Mouse (Mus musculus): Measurements from ENCODE around the gene Carnmt1.

Carnmt1 gene

DNA sequence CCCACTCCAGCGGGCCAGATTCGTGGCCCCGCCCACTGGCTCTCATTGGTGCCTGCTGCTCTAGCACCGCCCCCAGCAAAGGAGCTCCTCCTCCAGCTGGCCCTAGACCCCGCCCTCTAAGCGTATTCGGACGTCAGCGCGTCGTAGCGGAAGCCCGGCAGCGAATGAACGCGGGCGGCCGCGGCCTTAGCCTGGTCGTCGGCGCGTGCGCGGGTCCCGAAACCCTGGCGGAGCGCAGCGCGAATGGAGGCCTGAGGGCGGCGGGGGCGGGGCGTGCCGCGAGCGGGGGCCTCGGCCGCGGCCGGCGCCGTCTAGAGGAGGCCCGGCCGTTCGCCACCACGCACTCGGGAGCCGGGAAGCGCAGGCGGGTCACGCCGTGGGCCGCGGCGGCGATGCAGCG, at the start of gene Carnmt1:
Carnmt1 (plus strand) TSS at position 157 of the 400 bp plus-strand sequence.
- peak; percentile 98 to 99 for DNase-seq (ENCODE audit: low spot score in 2 of 2)

DNA sequence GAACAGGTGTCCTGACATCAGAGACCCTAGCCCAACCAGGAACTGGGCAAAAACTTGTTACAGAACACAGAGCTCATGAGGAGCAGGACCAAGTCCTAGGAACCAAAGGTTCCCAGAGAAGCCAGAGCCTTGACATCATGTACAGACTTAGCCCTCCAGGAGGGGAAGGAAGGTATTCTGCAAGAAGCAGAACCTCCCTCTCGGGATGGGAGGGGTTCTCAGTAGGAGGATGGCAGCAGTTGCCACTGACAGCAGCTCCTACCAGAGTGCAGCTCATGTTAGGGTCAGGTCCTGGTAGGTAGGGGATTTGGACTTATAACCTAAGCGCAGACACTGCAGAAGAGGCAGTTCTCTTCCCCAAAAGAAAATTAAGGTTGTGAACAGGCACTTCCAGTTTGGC, 46.7 kb upstream of the Carnmt1 start:
- DNase-seq (ENCODE audit: low spot score in 2 of 2): no peak

DNA sequence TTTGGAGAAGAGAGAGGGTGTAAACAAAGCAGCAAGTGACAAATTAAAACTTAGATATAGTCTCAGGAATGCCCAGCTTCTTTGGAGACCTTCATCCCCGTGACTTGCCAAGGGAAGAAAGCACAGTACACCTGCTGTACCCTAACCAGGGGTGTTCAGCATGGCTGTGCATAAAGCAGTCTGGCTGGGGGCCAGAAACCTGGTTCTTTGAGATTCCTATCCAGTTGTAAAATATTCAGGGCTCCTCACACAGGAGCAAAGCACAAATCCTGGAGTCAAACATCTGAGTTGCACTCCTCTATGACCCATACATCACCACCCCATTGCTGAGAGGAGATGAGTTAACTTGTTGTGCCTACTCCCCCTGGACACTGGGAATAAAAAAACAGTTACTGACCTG, 41.0 kb upstream of the Carnmt1 start:
- DNase-seq (ENCODE audit: low spot score in 2 of 2): peak in 1 of 2 experiments; percentile 17

DNA sequence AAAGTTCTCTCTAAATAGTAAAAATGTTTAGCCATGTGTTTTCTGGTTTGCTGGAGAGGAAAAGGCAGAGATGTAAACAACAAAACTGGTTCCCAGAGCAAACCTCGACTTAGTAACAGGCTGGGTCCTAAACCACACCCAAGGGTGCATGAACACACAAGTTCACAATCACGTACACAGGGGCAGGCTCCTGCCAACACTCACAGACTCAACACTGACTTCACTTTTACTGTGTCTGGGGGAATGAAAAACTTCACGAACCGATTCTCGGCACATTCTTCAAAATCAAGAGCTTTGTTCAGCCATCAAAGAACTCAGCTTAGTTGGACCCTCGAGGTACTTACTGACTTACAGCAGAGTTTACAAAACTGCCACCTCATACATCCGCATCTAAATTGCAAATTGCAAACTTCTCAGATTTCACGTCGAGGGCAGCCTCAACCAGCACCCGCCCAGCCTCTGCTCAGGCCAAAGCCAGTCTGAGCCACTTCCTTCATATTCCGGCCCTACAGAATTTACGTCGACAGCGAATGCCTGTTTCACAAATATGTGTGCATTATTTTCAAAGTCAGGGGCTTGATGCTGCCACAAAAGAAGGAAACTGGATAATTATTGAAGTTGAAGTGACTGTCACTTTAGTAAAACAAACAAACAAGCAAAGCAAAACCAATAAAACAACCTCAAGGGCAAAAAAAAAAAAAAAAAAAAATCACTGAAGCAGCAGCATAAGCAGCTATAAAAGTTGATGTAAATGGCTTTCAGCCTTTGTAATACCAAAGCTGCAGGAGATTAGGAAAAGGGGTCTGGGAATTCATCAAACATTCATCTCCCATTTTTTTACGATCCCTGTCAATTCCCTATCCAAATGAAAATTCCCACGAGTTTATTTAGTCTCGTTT, 40.1 kb upstream of the Carnmt1 start:
- peak; percentile 24 to 48 for DNase-seq (ENCODE audit: low spot score in 2 of 2)

DNA sequence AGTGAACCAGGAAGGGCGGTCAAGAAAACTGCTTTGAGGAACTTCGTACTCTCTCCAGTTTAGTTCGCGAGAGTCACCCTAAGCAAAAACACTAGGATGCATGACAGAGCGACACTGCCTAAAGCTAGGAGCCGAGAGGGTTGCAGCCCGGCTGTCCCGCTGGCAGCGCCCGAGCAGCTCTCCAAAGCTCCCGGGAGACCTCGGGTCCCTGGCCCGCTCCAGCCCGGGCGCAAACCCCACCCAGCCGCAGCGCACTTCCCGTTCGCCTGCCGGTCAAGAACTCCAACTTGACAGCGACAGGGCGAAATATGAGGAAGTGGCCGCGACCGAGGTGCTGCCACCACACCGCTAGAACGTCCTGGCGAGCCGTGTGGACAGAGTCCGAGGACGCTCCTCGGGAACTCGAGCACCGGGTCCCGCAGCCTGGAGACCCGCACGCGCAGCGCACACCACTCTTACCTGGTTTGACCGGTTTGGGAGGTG, 39.4 kb upstream of the Carnmt1 start:
- peak; percentile 9 to 78 for DNase-seq (ENCODE audit: low spot score in 2 of 2)

DNA sequence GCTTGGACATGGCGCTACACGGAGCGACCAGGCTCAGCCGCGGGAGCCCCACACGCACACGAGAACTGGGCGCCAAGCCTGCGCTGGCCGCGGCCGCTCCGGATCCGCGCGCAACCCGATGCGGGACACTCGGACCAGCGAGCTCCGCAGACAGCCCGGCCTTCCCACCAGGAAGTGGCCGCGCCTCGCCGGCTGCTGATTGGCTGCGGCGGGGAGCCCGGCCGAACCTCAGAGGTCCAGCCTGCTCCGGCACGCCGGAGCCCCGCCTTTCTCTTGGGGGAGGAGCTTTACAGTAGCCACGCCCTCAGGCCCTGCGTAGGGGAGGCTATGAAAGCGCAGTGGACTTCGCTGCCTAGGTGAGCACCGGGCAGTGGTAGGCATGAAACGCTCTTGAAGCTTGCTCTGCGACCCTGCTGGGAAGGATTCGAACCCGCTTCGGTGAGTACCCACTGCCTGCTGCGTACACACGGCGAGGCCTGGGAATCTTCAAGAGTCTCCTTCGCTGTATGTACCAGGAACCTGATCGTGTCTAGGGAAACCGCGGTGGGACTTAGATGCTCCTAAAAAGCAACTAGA, 38.8 kb upstream of the Carnmt1 start, which contains the start of the genes Ostf1 and Nmrk1:
Ostf1 (minus strand) TSS at position 180 of the 576 bp plus-strand sequence.
Nmrk1 (plus strand) TSS at position 307 of the 576 bp plus-strand sequence.
- DNase-seq (ENCODE audit: low spot score in 2 of 2): peak; percentile 95 to 98

DNA sequence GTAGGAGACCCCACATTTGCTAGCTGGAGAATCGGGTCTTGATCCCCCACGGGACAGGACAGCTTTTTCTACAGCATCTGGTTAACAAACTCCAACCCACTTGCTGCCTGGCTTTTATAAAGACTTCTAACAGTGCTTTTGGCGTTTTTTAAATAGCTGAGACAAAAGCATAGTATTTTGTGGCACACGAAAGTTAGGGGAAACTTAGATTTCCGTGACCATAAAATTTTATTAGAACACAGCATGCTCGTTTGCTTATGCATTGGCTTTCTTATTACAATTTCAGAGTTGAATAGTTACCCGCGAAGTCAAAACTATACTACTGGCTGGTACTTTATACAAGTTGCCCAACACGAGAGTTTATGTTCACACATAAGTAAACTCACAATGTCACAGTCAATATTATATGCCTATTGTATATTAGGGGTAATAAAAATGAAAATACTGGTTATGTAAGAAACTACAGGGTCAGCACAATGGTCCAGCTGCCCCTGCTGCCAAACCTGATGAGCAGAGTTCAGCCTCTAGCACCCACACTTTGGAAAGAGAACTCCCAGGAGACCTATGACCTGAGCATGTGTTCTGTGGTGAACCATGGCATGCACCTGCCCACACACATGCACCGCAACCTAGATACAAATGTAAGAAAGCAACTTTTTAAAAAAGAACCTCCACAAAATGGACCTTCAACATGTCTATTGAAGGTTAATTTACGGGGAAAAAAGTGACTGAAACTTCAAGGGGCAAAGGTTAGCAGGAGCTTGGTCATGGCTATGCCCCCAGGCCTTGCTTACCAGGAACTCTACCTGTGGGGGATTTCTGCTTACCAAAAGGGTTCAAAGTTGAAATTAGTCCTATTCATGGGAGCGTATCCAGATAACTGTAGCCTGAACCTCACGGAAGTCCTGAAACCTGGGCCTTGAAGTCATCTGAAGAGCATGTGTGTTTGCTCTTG, 38.1 kb upstream of the Carnmt1 start:
- DNase-seq (ENCODE audit: low spot score in 2 of 2): no peak

DNA sequence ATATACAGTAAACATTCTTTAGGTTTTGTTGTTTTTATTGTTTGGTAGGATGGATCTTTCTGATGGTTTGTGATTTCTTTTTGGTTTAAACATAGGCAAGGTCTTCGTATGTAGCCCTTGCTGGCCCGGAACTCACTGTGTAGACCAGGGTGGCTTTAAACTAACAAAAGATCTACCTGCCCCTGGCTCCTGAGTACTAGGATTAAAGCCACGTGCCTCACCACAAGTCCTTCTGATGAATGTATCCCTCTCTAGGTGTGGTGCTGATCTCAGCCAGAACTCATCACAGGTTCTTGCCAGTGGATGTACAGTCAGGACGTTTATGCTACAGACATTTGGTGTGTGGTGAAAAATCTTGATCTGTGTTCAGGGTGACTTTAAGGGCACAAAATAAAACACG, 32.6 kb upstream of the Carnmt1 start:
- no peak for DNase-seq (ENCODE audit: low spot score in 2 of 2)

DNA sequence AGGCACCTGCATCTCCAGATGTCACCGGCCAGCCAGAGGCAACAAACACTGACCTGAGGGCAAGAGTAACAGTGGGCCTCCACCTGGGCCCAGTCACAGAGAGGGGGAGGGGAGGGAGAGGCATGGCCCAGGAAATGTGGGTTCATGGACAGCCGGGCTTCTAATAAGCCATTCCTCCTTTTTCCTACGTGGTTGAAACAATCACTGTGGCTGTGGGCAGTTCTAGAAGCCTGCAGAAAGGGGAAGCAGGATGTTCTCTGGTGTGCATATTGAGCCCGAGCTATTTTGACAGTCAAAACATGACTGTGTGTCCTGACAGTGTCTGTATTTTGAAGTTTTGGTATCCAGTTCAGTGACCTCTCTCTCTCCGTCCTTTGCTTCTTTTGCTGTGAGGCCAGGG, 31.6 kb upstream of the Carnmt1 start:
- no peak for DNase-seq (ENCODE audit: low spot score in 2 of 2)

DNA sequence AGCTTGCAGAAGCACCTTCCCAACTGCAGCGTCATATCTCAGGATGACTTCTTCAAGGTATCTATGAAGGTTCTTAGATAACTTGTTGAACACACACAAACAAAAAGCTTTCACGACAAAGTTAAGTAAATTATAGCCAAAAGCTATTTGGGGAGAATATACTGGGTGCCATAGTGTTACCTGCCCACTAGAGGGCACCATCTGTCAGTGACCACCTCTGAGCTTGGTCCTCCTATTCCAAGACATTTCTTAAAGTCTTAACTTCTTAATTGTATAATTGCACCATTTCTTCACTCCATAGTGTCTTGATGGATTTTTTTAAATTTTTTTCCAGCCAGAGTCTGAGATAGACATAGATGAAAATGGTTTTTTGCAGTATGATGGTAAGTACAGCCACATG, 31.0 kb upstream of the Carnmt1 start:
- no peak for DNase-seq (ENCODE audit: low spot score in 2 of 2)

DNA sequence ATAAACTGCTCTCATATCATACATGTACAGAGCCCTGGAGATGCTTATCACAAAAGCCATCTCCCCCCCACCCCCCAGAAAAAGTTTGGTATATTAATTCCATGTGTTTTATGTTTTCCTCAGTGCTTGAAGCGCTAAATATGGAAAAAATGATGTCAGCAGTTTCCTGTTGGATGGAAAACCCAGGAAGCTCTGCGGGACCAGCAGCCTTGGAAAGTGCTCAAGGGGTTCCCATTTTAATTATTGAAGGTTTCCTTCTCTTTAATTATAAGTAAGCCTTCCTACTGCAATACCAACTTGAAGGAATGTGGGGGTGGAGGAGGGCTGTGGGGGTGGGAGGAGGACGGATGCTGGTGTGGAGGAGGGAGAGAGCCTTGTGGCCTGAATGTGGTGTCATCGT, 29.6 kb upstream of the Carnmt1 start:
- DNase-seq (ENCODE audit: low spot score in 2 of 2): no peak

DNA sequence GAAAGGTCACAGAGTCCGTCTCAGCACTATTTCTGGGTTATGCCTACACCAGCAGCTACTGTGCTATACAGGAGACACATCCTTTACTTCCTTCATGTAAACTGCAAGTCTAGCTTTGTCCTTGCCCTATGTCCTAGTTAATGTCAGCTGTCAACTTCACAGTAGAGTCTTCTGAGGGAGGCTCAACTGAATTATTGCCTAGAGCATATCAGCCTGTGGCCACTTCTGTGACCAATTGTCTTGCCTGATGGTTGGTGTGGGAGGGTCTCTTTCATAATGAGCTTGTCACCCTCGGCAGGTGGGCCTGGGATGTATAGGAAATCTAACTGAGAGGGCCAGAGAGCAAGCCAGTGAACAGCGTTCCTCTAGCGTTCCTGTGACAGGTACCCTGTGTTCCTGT, 27.2 kb upstream of the Carnmt1 start:
- no peak for DNase-seq (ENCODE audit: low spot score in 2 of 2)

DNA sequence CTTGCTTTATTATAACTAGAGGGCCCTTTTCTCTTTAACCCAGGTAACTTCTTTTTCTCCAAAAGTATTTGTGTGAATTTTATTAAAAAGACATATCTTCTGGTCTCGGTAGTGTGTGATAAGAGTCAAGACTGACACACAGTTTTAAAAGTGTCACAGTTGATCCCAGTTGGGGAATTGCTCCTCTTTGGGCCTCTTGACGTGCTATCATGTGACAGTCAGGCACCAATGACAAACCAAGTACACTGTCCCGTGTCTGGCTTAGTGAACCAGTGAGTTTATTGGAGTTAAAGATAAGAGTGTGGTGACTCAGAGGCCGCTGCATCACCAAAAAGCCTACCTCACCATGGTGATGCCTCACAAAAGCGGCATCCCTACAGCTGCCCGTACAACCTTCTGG, 26.5 kb upstream of the Carnmt1 start:
- no peak for DNase-seq (ENCODE audit: low spot score in 2 of 2)

DNA sequence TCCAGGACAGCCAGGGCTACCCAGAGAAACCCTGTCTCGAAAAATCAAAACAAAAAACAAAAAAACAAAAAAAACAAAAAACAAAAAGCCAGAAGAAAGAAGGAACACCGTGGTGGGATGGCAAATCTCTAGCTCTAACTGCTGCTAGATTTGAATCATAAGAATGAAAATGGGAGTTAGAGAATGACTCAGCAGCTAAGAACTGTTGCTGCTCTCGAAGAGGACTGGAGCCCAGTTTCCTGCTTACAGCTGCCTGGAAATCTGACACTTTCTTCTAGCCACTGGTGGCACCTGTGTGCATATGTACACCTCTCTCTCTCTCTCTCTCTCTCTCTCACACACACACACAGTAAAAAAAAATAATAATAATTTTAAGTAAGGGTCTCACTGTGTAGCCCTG, 24.2 kb upstream of the Carnmt1 start:
- no peak for DNase-seq (ENCODE audit: low spot score in 2 of 2)

DNA sequence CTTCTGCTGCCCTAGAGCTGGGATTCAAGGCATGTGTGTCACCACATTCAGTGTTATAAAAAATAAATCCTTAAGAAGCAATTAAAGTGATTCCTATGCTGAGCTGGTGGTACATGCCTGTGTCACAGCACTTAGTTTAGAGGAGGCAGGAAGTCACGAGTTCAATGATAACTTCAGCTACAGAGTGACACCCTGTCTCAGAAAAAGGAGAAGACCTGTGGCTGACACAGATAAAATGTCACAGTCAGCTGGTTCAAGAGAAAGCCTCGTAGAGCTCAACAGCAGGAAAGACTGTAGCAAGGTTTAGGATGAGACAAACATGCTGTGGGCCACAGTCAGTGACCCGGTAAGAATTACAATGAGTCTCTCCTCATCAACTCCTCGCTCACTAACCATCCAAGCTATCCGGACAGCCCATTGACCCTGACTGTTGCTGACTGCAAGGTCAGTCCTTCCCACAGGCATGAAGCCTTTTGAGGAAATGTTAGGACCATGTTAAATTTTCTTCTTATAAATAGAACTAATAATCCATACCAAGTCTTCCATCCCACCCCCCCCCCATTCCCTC, 23.6 kb upstream of the Carnmt1 start:
- DNase-seq (ENCODE audit: low spot score in 2 of 2): no peak

DNA sequence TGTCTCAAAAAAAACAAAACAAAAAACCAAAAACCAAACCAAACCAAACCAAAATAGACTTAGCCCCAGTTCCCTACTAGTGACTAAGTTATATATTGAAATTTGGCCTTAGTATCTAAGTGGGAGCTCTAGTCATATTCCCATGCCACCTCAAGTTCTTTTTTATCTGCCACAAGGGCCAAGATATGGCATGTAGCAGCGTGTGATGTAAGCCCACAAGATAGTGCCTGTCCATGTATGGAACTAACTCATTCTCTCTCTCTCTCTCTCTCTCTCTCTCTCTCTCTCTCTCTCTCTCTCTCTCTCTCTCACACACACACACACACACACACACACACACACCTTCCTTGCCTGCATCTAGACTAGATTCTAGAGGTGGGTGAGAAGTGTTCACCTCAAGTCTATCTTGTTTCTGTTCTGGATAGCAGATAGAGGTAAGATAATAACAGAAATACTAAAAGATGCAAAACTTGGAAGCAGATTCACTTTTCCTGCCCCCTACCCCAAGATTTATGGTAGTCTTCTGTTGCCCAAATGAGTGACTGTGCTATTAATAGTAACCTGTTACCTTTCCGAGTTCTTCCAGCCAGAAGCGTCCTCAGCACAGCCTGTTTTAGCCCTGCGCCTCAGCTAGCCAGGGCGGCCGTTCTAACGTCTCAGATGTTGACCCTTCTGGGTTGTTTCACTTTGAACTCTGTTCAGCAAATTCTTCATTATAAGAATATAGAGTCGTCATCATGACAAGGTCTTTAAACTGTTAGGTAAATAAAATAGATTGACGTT, 22.6 kb upstream of the Carnmt1 start:
- DNase-seq (ENCODE audit: low spot score in 2 of 2): no peak

DNA sequence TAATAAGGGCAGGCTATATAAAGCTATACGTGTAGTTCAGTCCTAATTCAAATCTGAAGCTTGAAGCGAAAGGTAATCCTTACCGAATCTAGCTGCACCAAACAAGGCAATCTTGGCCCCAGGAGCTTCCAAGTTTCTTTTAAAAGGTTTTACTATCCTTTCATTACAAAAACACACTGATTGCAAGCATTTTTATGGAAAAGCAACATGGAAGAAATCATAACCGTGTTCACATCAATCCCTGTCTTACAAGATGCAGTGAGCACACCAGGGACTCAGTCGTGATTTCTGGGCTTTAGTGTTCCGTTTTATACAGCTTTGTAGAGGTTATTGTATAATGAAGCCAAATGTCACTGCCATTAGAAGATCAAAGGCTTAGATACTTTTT, 22.0 kb upstream of the Carnmt1 start:
- DNase-seq (ENCODE audit: low spot score in 2 of 2): no peak

DNA sequence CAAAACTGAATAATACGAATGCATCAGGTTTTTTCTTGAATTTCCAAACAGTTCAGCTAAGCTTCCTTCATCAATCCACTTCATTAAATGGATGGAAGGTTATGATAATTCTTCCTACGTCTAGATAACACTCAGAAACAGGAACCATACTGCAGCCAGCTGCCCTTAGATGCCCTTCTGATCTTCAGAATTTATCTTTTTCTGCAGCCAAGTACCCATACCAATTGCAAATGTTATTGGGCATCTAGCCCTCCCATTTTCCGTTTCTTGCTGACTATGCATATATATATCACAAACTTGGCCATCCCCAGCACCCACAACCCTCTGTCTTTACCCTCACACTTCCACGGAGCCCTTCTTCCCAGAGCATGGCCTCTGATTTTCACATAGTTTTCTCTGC, 20.6 kb upstream of the Carnmt1 start:
- no peak for DNase-seq (ENCODE audit: low spot score in 2 of 2)

DNA sequence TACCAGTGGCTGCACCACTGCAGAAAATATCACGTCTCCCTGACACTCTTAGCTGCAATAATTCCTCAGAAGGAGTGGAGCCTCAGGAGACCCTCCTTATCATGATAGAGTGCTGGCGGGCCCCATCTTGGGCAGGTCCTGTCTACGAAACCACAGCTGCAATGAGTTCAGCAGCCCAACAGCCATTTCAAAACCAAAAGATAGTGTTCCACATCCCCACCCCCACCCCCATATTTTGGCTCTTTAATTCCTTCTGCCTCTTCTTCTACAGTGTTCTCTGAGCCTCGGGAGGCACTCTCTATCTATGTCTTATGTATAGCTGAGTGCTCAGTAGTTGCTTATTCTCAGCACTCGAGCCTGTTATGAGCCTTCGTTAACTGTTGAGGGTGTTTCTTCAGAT, 20.1 kb upstream of the Carnmt1 start:
- DNase-seq (ENCODE audit: low spot score in 2 of 2): no peak

DNA sequence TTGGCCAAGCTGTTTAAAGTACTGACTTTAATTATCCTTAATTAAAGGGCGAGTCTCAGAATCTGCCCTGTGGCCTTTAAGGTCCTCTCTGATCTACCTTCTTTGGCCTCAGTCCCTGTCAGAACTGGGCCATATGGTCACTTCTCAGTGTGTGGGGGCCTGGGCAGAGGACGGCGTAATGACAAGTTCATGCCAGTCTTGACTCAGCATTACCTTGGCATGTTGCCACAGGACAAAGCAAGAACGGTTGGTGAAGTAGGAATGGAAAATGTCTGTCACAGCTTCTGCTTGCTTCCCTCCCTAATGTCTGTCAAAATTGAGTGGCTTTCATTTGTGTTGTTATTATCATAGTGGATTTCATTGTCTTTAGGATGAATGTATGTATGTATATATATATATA, 18.0 kb upstream of the Carnmt1 start:
- DNase-seq (ENCODE audit: low spot score in 2 of 2): peak in 1 of 2 experiments; percentile 23

DNA sequence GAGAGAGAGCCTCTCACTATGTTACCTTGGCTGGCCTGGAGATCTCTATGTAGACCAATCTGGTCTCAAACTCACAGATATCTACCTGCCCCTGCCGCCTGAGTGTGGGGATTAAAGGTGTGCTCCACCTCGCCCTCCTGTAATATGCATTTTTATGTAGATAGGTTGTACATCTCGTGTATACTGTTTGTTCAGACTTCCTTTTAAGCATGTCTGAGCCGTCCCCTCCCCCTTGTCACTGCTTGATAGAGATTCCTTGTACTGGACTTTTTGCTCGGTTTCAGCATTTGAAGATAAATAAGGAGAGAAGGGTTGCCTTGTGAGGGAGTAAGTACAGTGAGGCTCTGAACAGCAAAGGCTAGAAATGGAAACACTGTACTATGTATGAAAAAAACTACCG, 17.5 kb upstream of the Carnmt1 start:
- DNase-seq (ENCODE audit: low spot score in 2 of 2): no peak
